Mouse (Mus musculus): ENCODE data around the gene Il27ra. TPM values are rescaled to one million over a fixed set of nuclear protein-coding genes. Genes with fewer than 3 reads are reported as not detected.

The Il27ra gene
- polyA plus RNA-seq, 1 experiment from 2014 or later: 0.27 TPM

DNA sequence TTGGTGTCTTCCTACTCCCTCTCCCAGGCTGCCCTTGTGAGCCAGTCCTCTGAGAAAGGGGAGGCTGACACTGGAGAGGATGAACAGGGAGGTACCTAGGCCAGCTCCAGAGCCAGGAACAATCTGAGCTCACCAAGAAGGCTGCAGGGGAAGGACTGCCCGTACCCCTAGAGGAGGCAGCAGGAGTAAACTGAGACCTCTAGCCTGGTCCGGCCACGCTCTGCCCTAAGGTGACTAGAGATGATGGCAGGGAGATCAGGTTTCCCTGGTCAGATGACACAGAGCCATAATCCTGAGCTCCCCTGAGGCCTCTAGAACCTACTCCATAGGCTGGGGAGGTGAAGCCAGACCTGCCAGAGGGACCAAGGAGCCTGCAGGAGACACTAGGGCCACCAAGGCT is 34.5 kb upstream of the Il27ra start:
- no peak overlapping the region for H3K27ac ChIP-seq (replicated peaks; ENCODE audit: low read depth, low read length)
- H3K27me3 ChIP-seq (ENCODE audit: control insufficient read depth, insufficient read depth, low read length): no peaks in the 10 kb centered on the region
- no peaks in the 10 kb centered on the region for H3K4me1 ChIP-seq (ENCODE audit: control insufficient read depth, insufficient read depth, low read length)
- H3K9ac ChIP-seq (ENCODE audit: low read length): no peak overlapping the region
- H3K4me3 ChIP-seq (ENCODE audit: low read depth, low read length): no peak overlapping the region
- H3K9me3 ChIP-seq (ENCODE audit: control insufficient read depth, low read length): no peaks in the 10 kb centered on the region
- H3K36me3 ChIP-seq (ENCODE audit: control insufficient read depth, insufficient read depth, low read length): peaks cover 10% of the 10 kb centered on the region; the same call in 1 of the 2 replicates
- no peak for ATAC-seq (ENCODE audit: insufficient number of reproducible peaks, low FRiP score, low TSS enrichment, low read depth)
- no peak for DNase-seq (ENCODE audit: low spot score)
- H3K4me2 ChIP-seq (ENCODE audit: low read depth, severe bottlenecking): no peak overlapping the region
- 47% methylated on average over 3 of the region's 3 CpGs for WGBS

DNA sequence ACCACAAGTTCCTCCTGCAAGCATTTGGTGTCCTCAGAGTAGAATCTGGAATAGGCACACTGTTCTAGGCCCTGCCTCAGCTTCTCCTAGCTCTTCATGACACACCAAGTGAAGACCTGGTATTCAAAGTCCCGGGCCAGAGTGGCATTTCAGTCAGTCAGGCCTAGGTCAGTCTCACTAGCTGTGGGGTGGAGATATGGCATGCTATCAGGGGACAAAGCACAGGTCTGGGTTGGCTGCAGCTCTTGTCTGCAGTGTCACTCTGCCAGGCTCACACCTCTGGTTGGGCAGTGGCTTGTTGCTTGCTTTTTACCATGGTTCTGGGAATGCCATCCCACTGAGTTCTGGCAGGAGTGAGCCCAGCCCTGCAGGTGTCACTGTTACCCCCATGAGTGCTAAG is 34.0 kb upstream of the Il27ra start:
- 83% methylated on average over 1 of the region's 1 CpGs for WGBS
- DNase-seq (ENCODE audit: low spot score) (no peak), ATAC-seq (ENCODE audit: insufficient number of reproducible peaks, low FRiP score, low TSS enrichment, low read depth) (no peak)
- H3K36me3 ChIP-seq (ENCODE audit: control insufficient read depth, insufficient read depth, low read length): peaks cover 10% of the 10 kb centered on the region; the same call in 1 of the 2 replicates
- H3K27me3 ChIP-seq (ENCODE audit: control insufficient read depth, insufficient read depth, low read length): no peaks in the 10 kb centered on the region
- no peaks in the 10 kb centered on the region for H3K4me1 ChIP-seq (ENCODE audit: control insufficient read depth, insufficient read depth, low read length)
- H3K9ac ChIP-seq (ENCODE audit: low read length): no peak overlapping the region
- no peak overlapping the region for H3K4me3 ChIP-seq (ENCODE audit: low read depth, low read length)
- H3K9me3 ChIP-seq (ENCODE audit: control insufficient read depth, low read length): no peaks in the 10 kb centered on the region
- H3K4me2 ChIP-seq (ENCODE audit: low read depth, severe bottlenecking): no peak overlapping the region
- no peak overlapping the region for H3K27ac ChIP-seq (replicated peaks; ENCODE audit: low read depth, low read length)

DNA sequence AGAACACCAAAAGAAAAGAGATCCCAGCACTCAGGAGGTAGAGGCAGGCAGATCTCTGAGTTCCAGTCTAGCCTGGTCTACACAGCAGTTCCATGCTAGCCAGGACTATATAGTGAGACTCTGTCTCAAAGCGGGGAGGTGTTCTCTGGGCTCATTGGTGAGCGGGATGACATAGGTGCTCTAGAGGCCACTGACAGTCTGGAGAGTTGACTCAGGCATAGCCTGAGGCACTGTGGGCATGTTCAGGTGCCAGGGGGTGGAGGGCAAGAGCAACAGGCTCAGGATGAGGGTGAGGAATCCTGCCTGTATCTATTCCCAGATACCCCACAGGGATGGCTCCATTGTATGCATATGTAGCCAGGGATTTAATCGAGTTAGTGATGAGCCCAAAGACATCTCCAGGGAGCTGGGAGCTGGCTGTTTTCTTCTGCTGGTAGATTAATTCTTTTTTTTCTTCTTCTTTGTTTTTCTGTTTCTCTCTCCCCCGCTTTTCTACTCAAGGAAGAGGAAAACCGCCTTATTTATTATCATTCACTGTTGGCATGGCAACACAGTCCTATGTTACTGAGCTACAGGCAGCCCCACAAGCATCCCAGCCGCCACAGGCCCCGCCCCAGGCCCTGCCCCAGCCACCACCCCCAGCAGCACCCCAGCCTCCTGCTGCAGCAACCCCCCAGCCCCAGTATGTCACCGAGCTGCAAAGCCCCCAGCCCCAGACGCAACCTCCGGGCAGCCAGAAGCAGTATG is 31.0 kb upstream of the Il27ra start:
- Histone ChIP-seq H3K4me2 (ENCODE audit: low read depth, severe bottlenecking) (no peak overlapping the region), H3K9me3 (ENCODE audit: control insufficient read depth, low read length) (no peaks in the 10 kb centered on the region), H3K27ac (replicated peaks; ENCODE audit: low read depth, low read length) (no peak overlapping the region), H3K4me1 (ENCODE audit: control insufficient read depth, insufficient read depth, low read length) (no peaks in the 10 kb centered on the region), H3K9ac (ENCODE audit: low read length) (no peak overlapping the region), H3K27me3 (ENCODE audit: control insufficient read depth, insufficient read depth, low read length) (no peaks in the 10 kb centered on the region), H3K4me3 (ENCODE audit: low read depth, low read length) (no peak overlapping the region), H3K36me3 (ENCODE audit: control insufficient read depth, insufficient read depth, low read length) (peaks cover 3% of the 10 kb centered on the region; the same call in 1 of the 2 replicates)
- 63% methylated on average over 10 of the region's 10 CpGs for WGBS
- no peak for DNase-seq (ENCODE audit: low spot score)
- no peak for ATAC-seq (ENCODE audit: insufficient number of reproducible peaks, low FRiP score, low TSS enrichment, low read depth)

DNA sequence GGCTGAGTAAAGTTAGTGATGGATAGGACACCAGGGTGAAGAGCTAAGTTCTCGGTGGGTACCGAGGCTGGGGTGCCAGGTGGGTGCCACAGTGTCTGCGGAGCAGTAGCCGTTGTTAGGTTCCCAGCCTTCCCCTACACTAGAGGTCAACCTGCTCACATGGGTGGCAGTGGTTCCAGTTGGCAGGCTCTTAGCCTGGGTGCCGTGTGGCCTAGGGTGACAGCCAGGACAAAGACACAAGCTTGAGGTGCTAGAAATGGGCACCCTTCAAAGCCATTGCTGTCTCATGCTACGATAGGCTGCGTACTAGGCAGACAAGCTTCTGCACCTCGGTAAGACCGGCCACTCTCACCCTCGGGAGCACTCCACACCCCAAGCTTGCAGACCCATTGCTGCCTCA is 29.9 kb upstream of the Il27ra start:
- Histone ChIP-seq H3K9me3 (ENCODE audit: control insufficient read depth, low read length) (no peaks in the 10 kb centered on the region), H3K27me3 (ENCODE audit: control insufficient read depth, insufficient read depth, low read length) (no peaks in the 10 kb centered on the region), H3K4me2 (ENCODE audit: low read depth, severe bottlenecking) (no peak overlapping the region), H3K27ac (replicated peaks; ENCODE audit: low read depth, low read length) (no peak overlapping the region), H3K4me3 (ENCODE audit: low read depth, low read length) (no peak overlapping the region), H3K4me1 (ENCODE audit: control insufficient read depth, insufficient read depth, low read length) (peaks cover 6% of the 10 kb centered on the region), H3K9ac (ENCODE audit: low read length) (no peak overlapping the region), H3K36me3 (ENCODE audit: control insufficient read depth, insufficient read depth, low read length) (peaks cover 3% of the 10 kb centered on the region; the same call in 1 of the 2 replicates)
- 87% methylated on average over 10 of the region's 10 CpGs for WGBS
- no peak for DNase-seq (ENCODE audit: low spot score)
- no peak for ATAC-seq (ENCODE audit: insufficient number of reproducible peaks, low FRiP score, low TSS enrichment, low read depth)

DNA sequence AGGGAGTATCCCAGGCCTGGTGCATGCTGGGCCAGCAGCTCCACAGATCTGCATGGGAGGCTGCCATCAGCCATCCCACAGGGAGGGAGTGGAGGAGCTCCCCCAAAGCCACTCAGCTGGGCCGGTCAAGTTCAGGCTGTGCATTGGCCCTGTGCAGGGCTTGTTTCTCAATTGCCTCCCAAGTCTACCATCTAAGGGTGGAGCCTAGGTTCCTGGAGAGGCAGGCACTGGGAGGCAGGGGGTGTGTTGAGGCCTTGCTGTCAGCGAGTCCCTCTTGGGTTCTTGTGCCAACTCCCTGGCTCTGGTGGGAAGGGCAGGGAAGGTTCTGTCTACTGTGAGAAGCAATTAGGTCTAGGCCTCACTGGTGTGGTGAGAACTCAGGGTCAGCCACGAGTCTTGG is 29.5 kb upstream of the Il27ra start:
- Histone ChIP-seq H3K9ac (ENCODE audit: low read length) (no peak overlapping the region), H3K4me2 (ENCODE audit: low read depth, severe bottlenecking) (no peak overlapping the region), H3K27ac (replicated peaks; ENCODE audit: low read depth, low read length) (no peak overlapping the region), H3K4me3 (ENCODE audit: low read depth, low read length) (no peak overlapping the region), H3K9me3 (ENCODE audit: control insufficient read depth, low read length) (no peaks in the 10 kb centered on the region), H3K36me3 (ENCODE audit: control insufficient read depth, insufficient read depth, low read length) (peaks cover 3% of the 10 kb centered on the region; the same call in 1 of the 2 replicates), H3K4me1 (ENCODE audit: control insufficient read depth, insufficient read depth, low read length) (peaks cover 6% of the 10 kb centered on the region), H3K27me3 (ENCODE audit: control insufficient read depth, insufficient read depth, low read length) (no peaks in the 10 kb centered on the region)
- no peak for ATAC-seq (ENCODE audit: insufficient number of reproducible peaks, low FRiP score, low TSS enrichment, low read depth)
- no peak for DNase-seq (ENCODE audit: low spot score)
- 75% methylated on average over 3 of the region's 3 CpGs for WGBS

DNA sequence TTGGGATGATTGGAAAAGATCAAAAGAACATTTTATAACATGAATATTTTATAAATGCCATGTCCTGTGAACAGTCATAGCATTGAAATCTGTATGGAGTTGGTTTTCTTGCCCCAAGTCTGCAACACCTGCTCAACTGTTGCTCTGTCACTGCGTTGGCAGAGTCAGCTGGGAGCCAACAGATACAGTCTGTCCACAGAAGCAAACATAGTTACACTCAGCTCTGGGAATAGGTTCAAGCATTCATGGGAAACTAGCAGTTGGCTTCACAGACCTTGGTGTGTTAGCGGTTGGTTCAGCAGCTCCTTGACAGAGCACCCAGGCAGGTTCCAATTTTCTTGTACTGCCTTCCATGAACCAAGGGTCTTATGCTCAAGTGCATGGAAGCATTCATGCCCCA is 28.3 kb upstream of the Il27ra start:
- H3K36me3 ChIP-seq (ENCODE audit: control insufficient read depth, insufficient read depth, low read length): peaks cover 3% of the 10 kb centered on the region; the same call in 1 of the 2 replicates
- no peaks in the 10 kb centered on the region for H3K9me3 ChIP-seq (ENCODE audit: control insufficient read depth, low read length)
- no peak overlapping the region for H3K27ac ChIP-seq (replicated peaks; ENCODE audit: low read depth, low read length)
- H3K4me3 ChIP-seq (ENCODE audit: low read depth, low read length): no peak overlapping the region
- H3K4me2 ChIP-seq (ENCODE audit: low read depth, severe bottlenecking): no peak overlapping the region
- no peak overlapping the region for H3K9ac ChIP-seq (ENCODE audit: low read length)
- H3K27me3 ChIP-seq (ENCODE audit: control insufficient read depth, insufficient read depth, low read length): no peaks in the 10 kb centered on the region
- ATAC-seq (ENCODE audit: insufficient number of reproducible peaks, low FRiP score, low TSS enrichment, low read depth) (no peak), DNase-seq (ENCODE audit: low spot score) (no peak)
- 92% methylated on average over 2 of the region's 2 CpGs for WGBS
- H3K4me1 ChIP-seq (ENCODE audit: control insufficient read depth, insufficient read depth, low read length): peaks cover 6% of the 10 kb centered on the region

DNA sequence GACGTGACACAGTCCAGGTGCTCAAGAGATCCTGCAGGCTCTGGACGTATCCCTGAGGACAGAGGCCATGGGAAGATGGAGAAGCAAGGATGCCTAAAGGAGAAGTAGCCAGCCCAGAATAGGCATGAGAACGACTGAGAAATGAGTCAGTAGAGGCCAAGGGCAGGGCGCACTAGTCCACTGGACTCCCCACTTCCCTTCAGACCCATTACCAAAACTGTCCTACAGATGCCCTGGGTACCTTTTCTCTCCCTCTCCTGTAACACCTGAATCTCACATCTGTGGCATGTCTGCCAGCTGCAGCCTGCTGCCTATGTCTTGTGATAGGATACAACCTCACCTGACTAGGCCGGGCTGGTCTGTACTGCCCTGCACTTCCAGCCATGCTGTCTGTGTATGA is 27.9 kb upstream of the Il27ra start:
- Histone ChIP-seq H3K36me3 (ENCODE audit: control insufficient read depth, insufficient read depth, low read length) (peaks cover 3% of the 10 kb centered on the region; the same call in 1 of the 2 replicates), H3K9ac (ENCODE audit: low read length) (no peak overlapping the region), H3K4me3 (ENCODE audit: low read depth, low read length) (no peak overlapping the region), H3K4me1 (ENCODE audit: control insufficient read depth, insufficient read depth, low read length) (peaks cover 6% of the 10 kb centered on the region), H3K4me2 (ENCODE audit: low read depth, severe bottlenecking) (0 out of 2 replicates have a peak overlapping the region, but pooled peaks have one; percentile 10), H3K9me3 (ENCODE audit: control insufficient read depth, low read length) (no peaks in the 10 kb centered on the region), H3K27me3 (ENCODE audit: control insufficient read depth, insufficient read depth, low read length) (no peaks in the 10 kb centered on the region), H3K27ac (replicated peaks; ENCODE audit: low read depth, low read length) (no peak overlapping the region)
- DNase-seq (ENCODE audit: low spot score) (no peak), ATAC-seq (ENCODE audit: insufficient number of reproducible peaks, low FRiP score, low TSS enrichment, low read depth) (no peak)
- 82% methylated on average over 5 of the region's 5 CpGs for WGBS

DNA sequence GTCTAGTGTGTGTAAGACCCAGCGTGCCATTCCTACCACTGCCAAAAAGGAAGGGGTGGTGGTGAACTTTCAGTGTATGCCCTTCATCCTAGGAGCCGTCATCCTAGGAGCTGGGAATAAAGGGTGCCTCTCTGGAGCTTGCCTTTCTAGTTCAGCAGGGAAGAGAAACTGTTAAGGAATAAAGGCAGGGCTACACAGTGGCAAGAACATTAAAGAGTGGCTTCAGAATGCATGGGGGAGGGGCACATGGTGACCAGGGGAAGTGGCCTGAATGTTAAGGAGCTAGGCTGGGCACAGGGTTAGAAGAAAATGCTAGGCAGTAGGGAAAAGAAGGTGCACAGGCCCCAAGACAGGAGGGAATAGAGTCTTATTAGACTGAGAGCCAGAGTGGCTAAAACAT is 27.4 kb upstream of the Il27ra start:
- WGBS: 89% methylated on average over 2 of the region's 2 CpGs
- H3K4me1 ChIP-seq (ENCODE audit: control insufficient read depth, insufficient read depth, low read length): peaks cover 6% of the 10 kb centered on the region
- H3K27ac ChIP-seq (replicated peaks; ENCODE audit: low read depth, low read length): no peak overlapping the region
- H3K9me3 ChIP-seq (ENCODE audit: control insufficient read depth, low read length): no peaks in the 10 kb centered on the region
- ATAC-seq (ENCODE audit: insufficient number of reproducible peaks, low FRiP score, low TSS enrichment, low read depth): no peak
- 0 out of 2 replicates have a peak overlapping the region, but pooled peaks have one; percentile 10 for H3K4me2 ChIP-seq (ENCODE audit: low read depth, severe bottlenecking)
- no peak for DNase-seq (ENCODE audit: low spot score)
- H3K9ac ChIP-seq (ENCODE audit: low read length): no peak overlapping the region
- H3K27me3 ChIP-seq (ENCODE audit: control insufficient read depth, insufficient read depth, low read length): no peaks in the 10 kb centered on the region
- peaks cover 3% of the 10 kb centered on the region; the same call in 1 of the 2 replicates for H3K36me3 ChIP-seq (ENCODE audit: control insufficient read depth, insufficient read depth, low read length)
- H3K4me3 ChIP-seq (ENCODE audit: low read depth, low read length): no peak overlapping the region
